Mouse (Mus musculus) olfactory bulb, adult 2 months (tissue): ENCODE measurements around the gene Chd2.

Experiments used
- CTCF ChIP-seq: fragments of 200-500 bp; IDR thresholded peaks from 2 replicates; pipeline ENCODE4 v1.5.1; 2012; ENCODE audit warnings: low read depth, mild to moderate bottlenecking, low read length, moderate library complexity; ENCODE audit not compliant: insufficient read depth
- POLR2A ChIP-seq: fragments of 200-500 bp; IDR thresholded peaks from 2 replicates; pipeline ENCODE4 v1.6.1; 2012; ENCODE audit warnings: mild to moderate bottlenecking, low read depth, low read length, moderate library complexity; ENCODE audit not compliant: insufficient read depth

GRCm38 (mm10) chr7:73560811-73561210 lies 19.2 kb upstream of the Chd2 start:
- no peak for TF ChIP-seq CTCF
- no peak for TF ChIP-seq POLR2A
